In the genomic region with DNA sequence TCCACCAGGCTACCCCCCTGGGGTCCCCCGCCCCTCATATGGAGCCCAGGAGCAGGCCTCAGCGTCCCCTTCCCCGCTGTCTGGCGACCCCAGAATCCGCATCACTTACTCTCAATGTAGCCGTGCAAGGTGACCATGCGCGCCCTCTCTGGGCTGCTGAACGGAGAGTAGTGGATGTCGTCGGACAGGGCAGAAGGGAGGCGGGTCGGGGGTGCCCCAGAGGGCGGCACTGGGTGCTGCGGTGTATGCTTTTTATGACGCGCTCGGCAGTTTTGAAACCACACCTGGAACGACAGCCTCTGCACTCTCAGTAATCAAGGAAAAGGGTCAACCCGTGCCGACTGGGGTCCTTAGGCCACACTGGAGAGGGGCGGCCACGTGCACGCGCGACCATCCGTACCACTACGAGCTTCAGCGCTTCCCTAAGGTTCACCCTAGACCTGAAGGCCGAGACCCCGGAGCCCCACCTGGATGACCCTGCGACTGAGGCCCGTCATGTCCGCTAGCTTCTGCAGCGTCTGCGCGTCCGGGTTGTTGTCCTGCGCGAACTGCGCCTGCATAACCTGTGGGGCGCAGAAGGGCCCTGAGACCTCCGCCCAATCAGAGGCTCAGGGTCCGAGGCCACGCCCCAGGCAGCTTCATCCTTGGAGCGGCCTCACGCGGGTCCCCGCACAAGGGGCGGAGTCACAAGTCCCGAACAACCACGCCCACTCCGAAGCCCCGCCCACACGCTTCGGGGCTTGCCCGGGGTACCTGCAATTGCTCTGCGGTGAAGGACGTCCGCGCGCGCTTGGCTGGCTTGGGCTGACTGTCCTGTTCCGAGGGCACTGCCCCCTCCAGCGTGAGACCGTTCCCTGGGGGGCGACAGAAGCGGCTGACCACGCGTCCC, we compare ENCODE assay signal across 8 mouse cellular contexts. TPM values are rescaled to one million over a fixed set of nuclear protein-coding genes. Genes with fewer than 3 reads are reported as not detected.
DNase-seq lines count a peak whose midpoint lies in the region; ATAC-seq and TF ChIP-seq lines count a peak whose summit lies in the region.

No protein-coding gene starts in this region.

- peak overlapping the region; percentile 56 for H3K4me3 ChIP-seq in bone marrow macrophage, adult 2 months (ENCODE audit: insufficient read depth, low read length)
- H3K4me3 ChIP-seq in forebrain, postnatal 0 days (ENCODE audit: low read depth, low read length) = peak overlapping the region; percentile 34
- peak overlapping the region; percentile 49 for H3K4me3 ChIP-seq in intestine, embryonic 16.5 days (ENCODE audit: low read length)
- peak overlapping the region; percentile 46 for H3K4me3 ChIP-seq in liver, postnatal 0 days (ENCODE audit: low read depth, low read length)
- H3K4me3 ChIP-seq in neural tube, embryonic 13.5 days = peak overlapping the region; percentile 38

- TF ChIP-seq CTCF in bone marrow macrophage, adult 2 months (IDR thresholded peaks at IDR 0.05; ENCODE audit: low read depth, low read length) = no peak
- TF ChIP-seq CTCF in forebrain, postnatal 0 days (IDR thresholded peaks at IDR 0.05; ENCODE audit: low read depth) = no peak
- TF ChIP-seq CTCF in liver, postnatal 0 days (IDR thresholded peaks at IDR 0.05; ENCODE audit: low read depth) = no peak

- H3K27ac ChIP-seq in bone marrow macrophage, adult 2 months (ENCODE audit: insufficient read depth, low read depth, low read length) = no peak overlapping the region
- H3K27ac ChIP-seq in forebrain, postnatal 0 days (ENCODE audit: low read depth, low read length) = peak overlapping the region; percentile 50
- no peak overlapping the region for H3K27ac ChIP-seq in intestine, embryonic 16.5 days (ENCODE audit: low read length)
- peak overlapping the region; percentile 44; the same call in 1 of the 2 replicates for H3K27ac ChIP-seq in liver, postnatal 0 days (ENCODE audit: low read depth)
- no peak overlapping the region for H3K27ac ChIP-seq in neural tube, embryonic 13.5 days (replicated peaks)

- WGBS in forebrain, postnatal 0 days = 6% methylated on average over 70 of the region's 70 CpGs
- WGBS in intestine, embryonic 16.5 days = 3% methylated on average over 70 of the region's 70 CpGs
- 2% methylated on average over 68 of the region's 70 CpGs for WGBS in liver, postnatal 0 days (ENCODE audit: insufficient replicate concordance)
- 2% methylated on average over 70 of the region's 70 CpGs for WGBS in neural tube, embryonic 13.5 days

- H3K4me1 ChIP-seq in bone marrow macrophage, adult 2 months (ENCODE audit: control insufficient read depth, insufficient read depth, low read length) = 0 out of 2 replicates have a peak, but pooled peaks cover 4% of the 10 kb centered on the region
- peaks cover 5% of the 10 kb centered on the region; the same call in 1 of the 2 replicates for H3K4me1 ChIP-seq in forebrain, postnatal 0 days (ENCODE audit: insufficient read depth)
- H3K4me1 ChIP-seq in intestine, embryonic 16.5 days (ENCODE audit: control insufficient read depth, insufficient read depth, low read length) = peaks cover 13% of the 10 kb centered on the region
- H3K4me1 ChIP-seq in liver, postnatal 0 days (ENCODE audit: insufficient read depth) = peaks cover 9% of the 10 kb centered on the region
- H3K4me1 ChIP-seq in neural tube, embryonic 13.5 days (replicated peaks) = peaks cover 14% of the 10 kb centered on the region

- no peak for TF ChIP-seq EP300 in liver, postnatal 0 days (IDR thresholded peaks at IDR 0.05; ENCODE audit: low read depth)

- no peaks in the 10 kb centered on the region for H3K36me3 ChIP-seq in forebrain, postnatal 0 days (ENCODE audit: insufficient read depth)
- no peaks in the 10 kb centered on the region for H3K36me3 ChIP-seq in intestine, embryonic 16.5 days (ENCODE audit: control insufficient read depth, insufficient read depth, low read length)
- H3K36me3 ChIP-seq in liver, postnatal 0 days (replicated peaks; ENCODE audit: insufficient read depth, low read length) = no peaks in the 10 kb centered on the region
- H3K36me3 ChIP-seq in neural tube, embryonic 13.5 days = no peaks in the 10 kb centered on the region

- H3K27me3 ChIP-seq in forebrain, postnatal 0 days (ENCODE audit: insufficient read depth, low read length) = peaks cover 68% of the 10 kb centered on the region
- peaks cover 68% of the 10 kb centered on the region for H3K27me3 ChIP-seq in intestine, embryonic 16.5 days (replicated peaks; ENCODE audit: control insufficient read depth, insufficient read depth, low read length)
- H3K27me3 ChIP-seq in liver, postnatal 0 days (ENCODE audit: insufficient read depth, low read length) = peaks cover 60% of the 10 kb centered on the region
- peaks cover 100% of the 10 kb centered on the region for H3K27me3 ChIP-seq in neural tube, embryonic 13.5 days

- no peaks in the 10 kb centered on the region for H3K9me3 ChIP-seq in forebrain, postnatal 0 days (ENCODE audit: low read length)
- H3K9me3 ChIP-seq in intestine, embryonic 16.5 days (ENCODE audit: control insufficient read depth, low read length) = no peaks in the 10 kb centered on the region
- H3K9me3 ChIP-seq in liver, postnatal 0 days (ENCODE audit: low read length) = no peaks in the 10 kb centered on the region
- no peaks in the 10 kb centered on the region for H3K9me3 ChIP-seq in neural tube, embryonic 13.5 days

- intact Hi-C loops in gastrocnemius, postnatal 36 days (cut with DNase I) = no loop called here

- ATAC-seq in forebrain, postnatal 0 days = peak; percentile 70
- peak; percentile 92 for ATAC-seq in intestine, embryonic 16.5 days
- peak; percentile 90 for ATAC-seq in liver, postnatal 0 days
- peak; percentile 79 for ATAC-seq in neural tube, embryonic 13.5 days (ENCODE audit: low read depth)

- no peak for TF ChIP-seq POLR2A in bone marrow macrophage, adult 2 months (IDR thresholded peaks at IDR 0.05; ENCODE audit: borderline replicate concordance, low read depth, low read length)

- peak overlapping the region; percentile 57 for H3K4me2 ChIP-seq in forebrain, postnatal 0 days (ENCODE audit: low read depth)
- H3K4me2 ChIP-seq in intestine, embryonic 16.5 days (ENCODE audit: low read depth, low read length) = peak overlapping the region; percentile 85
- H3K4me2 ChIP-seq in liver, postnatal 0 days (ENCODE audit: low read depth, low read length) = peak overlapping the region; percentile 69
- peak overlapping the region; percentile 64 for H3K4me2 ChIP-seq in neural tube, embryonic 13.5 days

- DNase-seq in gastrocnemius, adult 18-20 months (ENCODE audit: low spot score) = peak; percentile 24
- no peak for DNase-seq in gastrocnemius, postnatal 36 days
- peak; percentile 57 for DNase-seq in forebrain, postnatal 0 days
- DNase-seq in liver, postnatal 0 days = peak; percentile 91
- DNase-seq in thymus, postnatal 25 days = peak; percentile 65

- peak overlapping the region; percentile 37 for H3K9ac ChIP-seq in forebrain, postnatal 0 days
- no peak overlapping the region for H3K9ac ChIP-seq in intestine, embryonic 16.5 days (ENCODE audit: low read depth, low read length)
- peak overlapping the region; percentile 41; the same call in 1 of the 2 replicates for H3K9ac ChIP-seq in liver, postnatal 0 days (replicated peaks)
- 0 out of 2 replicates have a peak overlapping the region, but pooled peaks have one; percentile 8 for H3K9ac ChIP-seq in neural tube, embryonic 13.5 days

RNA-seq across cellular contexts. Expression of gene Lhx6, which starts 14.1 kb away (rescaled TPM):
- 1 to 10 TPM in 1 of 2 experiments, under 1 TPM in 1; 0.94 to 1.4 TPM for total RNA-seq in gastrocnemius, adult 18-20 months (2021)
- total RNA-seq in gastrocnemius, postnatal 36 days (2021) = 1 to 10 TPM; 2.4 to 2.8 TPM
- polyA plus RNA-seq in bone marrow macrophage, adult 2 months (2012; ENCODE audit: insufficient read depth, insufficient read length, missing spikeins) = not detected in 2 replicates
- 55.9 and 83.5 TPM in 2 replicates for total RNA-seq in forebrain, postnatal 0 days (2014; rRNA removed)
- 16.4 and 31.0 TPM in 2 replicates for polyA plus RNA-seq in forebrain, postnatal 0 days (2015; fragmentation: Nextera tagmentation; extraction: Ambion mirVana)
- polyA plus RNA-seq in intestine, embryonic 16.5 days (2015; fragmentation: Nextera tagmentation; extraction: Ambion mirVana) = 0.98 TPM in 2 replicates
- polyA plus RNA-seq in liver, postnatal 0 days (2015; fragmentation: Nextera tagmentation; extraction: Ambion mirVana) = 1.2 and 1.3 TPM in 2 replicates
- 0.87 and 1.2 TPM in 2 replicates for polyA plus RNA-seq in neural tube, embryonic 13.5 days (2015; fragmentation: Nextera tagmentation; extraction: Ambion mirVana)

RNA-seq across cellular contexts. Expression of gene Morn5, which starts 41.8 kb away (rescaled TPM):
- total RNA-seq in gastrocnemius, adult 18-20 months (2021) = not detected
- total RNA-seq in gastrocnemius, postnatal 36 days (2021) = not detected
- not detected in 2 replicates for polyA plus RNA-seq in bone marrow macrophage, adult 2 months (2012; ENCODE audit: insufficient read depth, insufficient read length, missing spikeins)
- 1.0 and 2.2 TPM in 2 replicates for total RNA-seq in forebrain, postnatal 0 days (2014; rRNA removed)
- polyA plus RNA-seq in forebrain, postnatal 0 days (2015; fragmentation: Nextera tagmentation; extraction: Ambion mirVana) = 3.9 and 4.4 TPM in 2 replicates
- polyA plus RNA-seq in intestine, embryonic 16.5 days (2015; fragmentation: Nextera tagmentation; extraction: Ambion mirVana) = 0.26 TPM in 1 of 2 replicates, not detected in the other
- polyA plus RNA-seq in liver, postnatal 0 days (2015; fragmentation: Nextera tagmentation; extraction: Ambion mirVana) = not detected in 2 replicates
- polyA plus RNA-seq in neural tube, embryonic 13.5 days (2015; fragmentation: Nextera tagmentation; extraction: Ambion mirVana) = 1.2 TPM in 1 of 2 replicates, not detected in the other

RNA-seq across cellular contexts. Expression of gene Ndufa8, which starts 41.9 kb away (rescaled TPM):
- total RNA-seq in gastrocnemius, adult 18-20 months (2021) = 100 to 1,000 TPM; 309 to 366 TPM
- 100 to 1,000 TPM; 365 to 379 TPM for total RNA-seq in gastrocnemius, postnatal 36 days (2021)
- polyA plus RNA-seq in bone marrow macrophage, adult 2 months (2012; ENCODE audit: insufficient read depth, insufficient read length, missing spikeins) = 86.4 and 92.4 TPM in 2 replicates
- total RNA-seq in forebrain, postnatal 0 days (2014; rRNA removed) = 74.0 and 111 TPM in 2 replicates
- 333 and 372 TPM in 2 replicates for polyA plus RNA-seq in forebrain, postnatal 0 days (2015; fragmentation: Nextera tagmentation; extraction: Ambion mirVana)
- 334 and 351 TPM in 2 replicates for polyA plus RNA-seq in intestine, embryonic 16.5 days (2015; fragmentation: Nextera tagmentation; extraction: Ambion mirVana)
- 241 and 253 TPM in 2 replicates for polyA plus RNA-seq in liver, postnatal 0 days (2015; fragmentation: Nextera tagmentation; extraction: Ambion mirVana)
- 279 and 287 TPM in 2 replicates for polyA plus RNA-seq in neural tube, embryonic 13.5 days (2015; fragmentation: Nextera tagmentation; extraction: Ambion mirVana)

RNA-seq across cellular contexts. Expression of gene Mrrf, which starts 45.1 kb away (rescaled TPM):
- total RNA-seq in gastrocnemius, adult 18-20 months (2021) = 10 to 100 TPM; 12.9 to 14.8 TPM
- total RNA-seq in gastrocnemius, postnatal 36 days (2021) = 10 to 100 TPM; 13.5 to 18.8 TPM
- 8.1 and 10.6 TPM in 2 replicates for polyA plus RNA-seq in bone marrow macrophage, adult 2 months (2012; ENCODE audit: insufficient read depth, insufficient read length, missing spikeins)
- 14.0 and 17.0 TPM in 2 replicates for total RNA-seq in forebrain, postnatal 0 days (2014; rRNA removed)
- 12.9 and 21.9 TPM in 2 replicates for polyA plus RNA-seq in forebrain, postnatal 0 days (2015; fragmentation: Nextera tagmentation; extraction: Ambion mirVana)
- polyA plus RNA-seq in intestine, embryonic 16.5 days (2015; fragmentation: Nextera tagmentation; extraction: Ambion mirVana) = 32.3 TPM in 2 replicates
- 11.1 and 14.6 TPM in 2 replicates for polyA plus RNA-seq in liver, postnatal 0 days (2015; fragmentation: Nextera tagmentation; extraction: Ambion mirVana)
- polyA plus RNA-seq in neural tube, embryonic 13.5 days (2015; fragmentation: Nextera tagmentation; extraction: Ambion mirVana) = 30.7 and 33.7 TPM in 2 replicates

RNA-seq across cellular contexts. Expression of gene Rbm18, which starts 45.5 kb away (rescaled TPM):
- 10 to 100 TPM; 31.4 to 34.1 TPM for total RNA-seq in gastrocnemius, adult 18-20 months (2021)
- total RNA-seq in gastrocnemius, postnatal 36 days (2021) = 10 to 100 TPM; 28.9 to 31.1 TPM
- polyA plus RNA-seq in bone marrow macrophage, adult 2 months (2012; ENCODE audit: insufficient read depth, insufficient read length, missing spikeins) = 18.6 and 20.7 TPM in 2 replicates
- 54.6 and 61.4 TPM in 2 replicates for total RNA-seq in forebrain, postnatal 0 days (2014; rRNA removed)
- polyA plus RNA-seq in forebrain, postnatal 0 days (2015; fragmentation: Nextera tagmentation; extraction: Ambion mirVana) = 86.4 and 98.7 TPM in 2 replicates
- polyA plus RNA-seq in intestine, embryonic 16.5 days (2015; fragmentation: Nextera tagmentation; extraction: Ambion mirVana) = 45.4 and 49.3 TPM in 2 replicates
- polyA plus RNA-seq in liver, postnatal 0 days (2015; fragmentation: Nextera tagmentation; extraction: Ambion mirVana) = 13.8 and 14.9 TPM in 2 replicates
- 140 and 142 TPM in 2 replicates for polyA plus RNA-seq in neural tube, embryonic 13.5 days (2015; fragmentation: Nextera tagmentation; extraction: Ambion mirVana)

Comparison
In these comparisons a context has a peak if more than half of its experiments do, and no peak if none do; other contexts are left out.
1. DNase-seq: peak in gastrocnemius, adult 18-20 months (single experiment), forebrain, postnatal 0 days (single experiment), liver, postnatal 0 days (single experiment) and thymus, postnatal 25 days (single experiment); none in gastrocnemius, postnatal 36 days (0 of 2).
2. H3K27ac ChIP-seq: peak in forebrain, postnatal 0 days (single experiment) and liver, postnatal 0 days (single experiment); none in bone marrow macrophage, adult 2 months (single experiment), intestine, embryonic 16.5 days (single experiment) and neural tube, embryonic 13.5 days (single experiment).
3. Peak in every context shown above with its lines, with median percentiles within 50 percentile points of each other: H3K4me3 ChIP-seq, ATAC-seq and H3K4me2 ChIP-seq.